Mouse (Mus musculus) embryonic facial prominence, embryonic 12.5 days (tissue): ENCODE results near the gene Nrbp1. TPM values are rescaled to one million over a fixed set of nuclear protein-coding genes. Genes with fewer than 3 reads are reported as not detected.

ENCODE experiments used
- ATAC-seq: fragments of 200-750 bp; cut with Nextera tagmentation; 2 replicates; pipeline ENCODE4 v1.8.0; 2017; ENCODE audit not compliant: insufficient number of reproducible peaks, insufficient read depth, low FRiP score, low TSS enrichment
- H3K27ac ChIP-seq: fragments of 300-500 bp; sonication (generic); 2 replicates; pipeline ENCODE4 v1.5.1; 2016; ENCODE audit warnings: mild to moderate bottlenecking
- H3K27me3 ChIP-seq: fragments of 300-500 bp; sonication (generic); 2 replicates; pipeline ENCODE4 v1.6.1; 2016; ENCODE audit warnings: mild to moderate bottlenecking, moderate library complexity
- H3K36me3 ChIP-seq: fragments of 300-500 bp; sonication (generic); 2 replicates; pipeline ENCODE4 v1.6.1; 2016; ENCODE audit warnings: mild to moderate bottlenecking
- H3K4me1 ChIP-seq: fragments of 300-500 bp; sonication (generic); 2 replicates; pipeline ENCODE4 v1.6.1; 2016
- H3K4me2 ChIP-seq: fragments of 300-500 bp; sonication (generic); replicated peaks from 2 replicates; pipeline ENCODE4 v1.6.1; 2016; ENCODE audit warnings: mild to moderate bottlenecking, moderate library complexity
- H3K4me3 ChIP-seq: fragments of 300-500 bp; sonication (generic); 2 replicates; pipeline ENCODE4 v1.5.1; 2016; ENCODE audit warnings: mild to moderate bottlenecking
- H3K9ac ChIP-seq: fragments of 300-500 bp; sonication (generic); 2 replicates; pipeline ENCODE4 v1.6.1; 2016; ENCODE audit warnings: mild to moderate bottlenecking, moderate library complexity
- H3K9me3 ChIP-seq: fragments of 300-500 bp; sonication (generic); 2 replicates; pipeline ENCODE4 v1.6.1; 2016; ENCODE audit warnings: mild to moderate bottlenecking, moderate library complexity
- WGBS: fragments of 180-500 bp; shearing (Covaris S2); methylation state at CpG from one replicate; pipeline ENCODE4 v1.1.7; 2016; 5-methylcytosine and 5-hydroxymethylcytosine counted together
- polyA plus RNA-seq: library from polyadenylated mRNA; unstranded; fragments of >200 nt; fragmentation: Nextera tagmentation; extraction: Ambion mirVana; gene quantifications from 2 replicates; pipeline ENCODE4 v1.2.1, GENCODE M21; 2016

Nrbp1 gene
- polyA plus RNA-seq: 151 and 155 TPM in 2 replicates

- peaks cover 2% of the 10 kb centered on the region; the same call in 1 of the 2 replicates for H3K9me3 ChIP-seq
- ATAC-seq: peak; percentile 98
- H3K27me3 ChIP-seq: no peaks in the 10 kb centered on the region
- peaks cover 6% of the 10 kb centered on the region for H3K4me1 ChIP-seq
- under 1% methylated on average over 75 of the region's 103 CpGs for WGBS
- H3K9ac ChIP-seq: peak within 1 kb of the TSS; percentile 94
- peak within 1 kb of the TSS; percentile 52 for H3K4me2 ChIP-seq
- peak within 1 kb of the TSS; percentile 98 for H3K27ac ChIP-seq
- H3K36me3 ChIP-seq: peaks cover 24% of the 10 kb centered on the region
- peak within 1 kb of the TSS; percentile 94 for H3K4me3 ChIP-seq
Measured at GRCm38 (mm10) chr5:31240637-31241521, at the start of gene Nrbp1, which contains the start of gene Gm9970. TSS of gene Nrbp1 (plus strand) at chr5:31240864. TSS of gene Gm9970 (minus strand) at chr5:31241232.

- H3K4me3 ChIP-seq: peak overlapping the region; percentile 82
- 13% methylated on average over 40 of the region's 42 CpGs for WGBS
- peaks cover 63% of the 10 kb centered on the region for H3K36me3 ChIP-seq
- H3K9ac ChIP-seq: peak overlapping the region; percentile 83
- no peaks in the 10 kb centered on the region for H3K27me3 ChIP-seq
- ATAC-seq: peak; percentile 11; the same call in 1 of the 2 replicates
- peak overlapping the region; percentile 86 for H3K27ac ChIP-seq
- peaks cover 18% of the 10 kb centered on the region for H3K4me1 ChIP-seq
- H3K4me2 ChIP-seq: peak overlapping the region; percentile 91
- no peaks in the 10 kb centered on the region for H3K9me3 ChIP-seq
Measured at GRCm38 (mm10) chr5:31192045-31192938, 48.4 kb upstream of the Nrbp1 start.

GRCm38 (mm10) chr5:31192939-31193630 lies 47.6 kb upstream of the Nrbp1 start, which contains the start of the genes Snx17 and Eif2b4:
TSS of gene Snx17 (plus strand) at chr5:31193227.
TSS of gene Eif2b4 (minus strand) at chr5:31193430.
- Histone ChIP-seq H3K27me3 (no peaks in the 10 kb centered on the region), H3K4me2 (peak within 1 kb of the TSS; percentile 91), H3K9ac (peak within 1 kb of the TSS; percentile 83), H3K27ac (peak within 1 kb of the TSS; percentile 86), H3K4me3 (peak within 1 kb of the TSS; percentile 82), H3K4me1 (peaks cover 18% of the 10 kb centered on the region), H3K36me3 (peaks cover 63% of the 10 kb centered on the region), H3K9me3 (no peaks in the 10 kb centered on the region)
- WGBS: under 1% methylated on average over 48 of the region's 48 CpGs
- ATAC-seq: peak; percentile 96

- 12% methylated on average over 25 of the region's 25 CpGs for WGBS
- H3K9ac ChIP-seq: peak overlapping the region; percentile 83
- H3K4me2 ChIP-seq: peak overlapping the region; percentile 91
- H3K9me3 ChIP-seq: no peaks in the 10 kb centered on the region
- peak overlapping the region; percentile 82 for H3K4me3 ChIP-seq
- no peaks in the 10 kb centered on the region for H3K27me3 ChIP-seq
- H3K4me1 ChIP-seq: peaks cover 18% of the 10 kb centered on the region
- ATAC-seq: no peak
- H3K27ac ChIP-seq: peak overlapping the region; percentile 86
- H3K36me3 ChIP-seq: peaks cover 63% of the 10 kb centered on the region
Measured at GRCm38 (mm10) chr5:31193631-31194281, 46.9 kb upstream of the Nrbp1 start.

GRCm38 (mm10) chr5:31194486-31195485 lies 45.9 kb upstream of the Nrbp1 start:
- 93% methylated on average over 16 of the region's 16 CpGs for WGBS
- H3K27ac ChIP-seq: no peak overlapping the region
- peak overlapping the region; percentile 91 for H3K4me2 ChIP-seq
- H3K4me3 ChIP-seq: peak overlapping the region; percentile 82; the same call in 1 of the 2 replicates
- H3K36me3 ChIP-seq: peaks cover 66% of the 10 kb centered on the region
- no peaks in the 10 kb centered on the region for H3K27me3 ChIP-seq
- H3K4me1 ChIP-seq: peaks cover 18% of the 10 kb centered on the region
- no peak for ATAC-seq
- H3K9me3 ChIP-seq: no peaks in the 10 kb centered on the region
- H3K9ac ChIP-seq: no peak overlapping the region; the same call in 1 of the 2 replicates

- Histone ChIP-seq H3K4me1 (peaks cover 22% of the 10 kb centered on the region), H3K27ac (no peak overlapping the region), H3K4me2 (no peak overlapping the region), H3K9ac (no peak overlapping the region), H3K27me3 (no peaks in the 10 kb centered on the region), H3K36me3 (peaks cover 66% of the 10 kb centered on the region), H3K9me3 (peaks cover 4% of the 10 kb centered on the region; the same call in 1 of the 2 replicates), H3K4me3 (no peak overlapping the region)
- 91% methylated on average over 4 of the region's 4 CpGs for WGBS
- no peak for ATAC-seq
Measured at GRCm38 (mm10) chr5:31195671-31196070, 45.0 kb upstream of the Nrbp1 start.

GRCm38 (mm10) chr5:31196207-31196606 lies 44.5 kb upstream of the Nrbp1 start:
- Histone ChIP-seq H3K4me3 (no peak overlapping the region), H3K4me2 (no peak overlapping the region), H3K4me1 (peaks cover 26% of the 10 kb centered on the region), H3K27ac (no peak overlapping the region), H3K9ac (no peak overlapping the region), H3K36me3 (peaks cover 62% of the 10 kb centered on the region), H3K9me3 (peaks cover 4% of the 10 kb centered on the region; the same call in 1 of the 2 replicates), H3K27me3 (no peaks in the 10 kb centered on the region)
- 94% methylated on average over 10 of the region's 10 CpGs for WGBS
- ATAC-seq: no peak

- H3K4me3 ChIP-seq: no peak overlapping the region
- peaks cover 62% of the 10 kb centered on the region for H3K36me3 ChIP-seq
- no peak overlapping the region for H3K9ac ChIP-seq
Measured at GRCm38 (mm10) chr5:31197072-31197471, 43.6 kb upstream of the Nrbp1 start.

GRCm38 (mm10) chr5:31198170-31198569 lies 42.5 kb upstream of the Nrbp1 start:
- Histone ChIP-seq H3K4me3 (no peak overlapping the region), H3K27me3 (no peaks in the 10 kb centered on the region), H3K4me1 (peaks cover 24% of the 10 kb centered on the region), H3K9me3 (peaks cover 4% of the 10 kb centered on the region; the same call in 1 of the 2 replicates), H3K4me2 (no peak overlapping the region), H3K9ac (no peak overlapping the region), H3K27ac (no peak overlapping the region), H3K36me3 (peaks cover 66% of the 10 kb centered on the region)
- ATAC-seq: no peak
- 89% methylated on average over 9 of the region's 9 CpGs for WGBS

More at GRCm38 (mm10) chr5:31197072-31197471, 43.6 kb upstream of the Nrbp1 start:
- Histone ChIP-seq H3K27ac (no peak overlapping the region), H3K9me3 (peaks cover 4% of the 10 kb centered on the region; the same call in 1 of the 2 replicates), H3K4me1 (peaks cover 19% of the 10 kb centered on the region), H3K27me3 (no peaks in the 10 kb centered on the region), H3K4me2 (no peak overlapping the region)
- 93% methylated on average over 12 of the region's 12 CpGs for WGBS
- no peak for ATAC-seq
